Mouse (Mus musculus): ENCODE data around the gene Ccdc157.
A peak's percentile ranks its signal among the peaks of the same experiment; 100 is the strongest.
"Not testable (repeated sequence)": the region's sequence is repeated elsewhere in the genome, so short reads cannot be mapped to it uniquely, and the experiment has no call there.

The Ccdc157 gene

GRCm38 (mm10) chr11:4159808-4160708 is at the start of gene Ccdc157, which contains the start of gene Sf3a1:
Gene Ccdc157 (minus strand): TSS chr11:4160293.
Gene Sf3a1 (plus strand): TSS chr11:4160350.
- DNase-seq (ENCODE audit: low read depth, low spot score), result peak; percentile 86

- DNase-seq (ENCODE audit: low read depth, low spot score), result no peak
Measured at GRCm38 (mm10) chr11:4209556-4209955, 49.5 kb upstream of the Ccdc157 start.

- DNase-seq (ENCODE audit: low read depth, low spot score), result no peak
Measured at GRCm38 (mm10) chr11:4207655-4208054, 47.6 kb upstream of the Ccdc157 start.

GRCm38 (mm10) chr11:4206563-4206962 is 46.5 kb upstream of the Ccdc157 start:
- no peak for DNase-seq (ENCODE audit: low read depth, low spot score)

DNA sequence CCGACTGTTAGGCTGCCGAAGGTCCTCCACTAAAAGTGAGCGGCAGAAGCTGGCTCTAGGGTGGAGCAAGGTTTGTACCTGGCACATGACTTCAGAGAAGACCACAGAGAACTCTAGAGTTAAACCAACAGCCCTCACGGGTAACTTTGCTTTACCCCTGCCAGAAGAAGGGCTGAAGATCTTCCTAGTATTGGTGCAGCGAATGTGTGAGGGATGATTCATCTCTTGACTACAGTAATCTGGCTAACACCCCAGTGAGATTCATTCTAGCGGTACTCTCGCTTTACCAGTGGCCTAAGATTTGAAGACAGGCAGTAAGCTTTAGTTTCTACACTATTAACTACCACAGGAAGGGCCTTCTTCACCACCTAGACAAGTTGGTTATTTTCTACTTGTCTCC is 45.9 kb upstream of the Ccdc157 start:
- no peak for DNase-seq (ENCODE audit: low read depth, low spot score)

DNA sequence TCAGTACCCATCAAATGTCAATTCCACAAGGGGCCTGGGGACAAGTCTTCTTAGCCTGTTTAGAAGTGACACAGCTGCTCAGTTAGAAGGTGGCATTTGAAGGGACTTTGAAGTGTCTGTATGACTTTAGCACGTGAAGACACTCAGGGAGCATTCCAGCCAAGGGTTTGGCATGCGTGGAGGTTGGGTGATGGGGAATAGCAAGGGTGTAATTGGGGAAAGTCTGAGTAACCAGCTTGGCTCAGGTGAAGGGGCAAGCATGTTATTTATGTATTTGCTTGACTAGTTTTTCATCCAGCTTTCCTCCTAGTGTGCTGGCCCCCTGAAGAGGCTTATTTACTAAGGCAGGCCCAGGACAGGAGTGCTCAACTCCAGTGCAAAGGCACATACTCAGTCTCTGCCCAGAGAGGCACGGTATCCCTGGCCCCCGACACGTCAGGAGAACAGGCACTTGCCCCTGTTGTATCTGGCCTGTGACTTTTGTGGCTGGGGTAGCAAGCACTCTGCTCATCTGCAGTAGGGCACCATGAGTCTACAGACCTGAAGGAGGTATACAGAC is 45.1 kb upstream of the Ccdc157 start:
- DNase-seq (ENCODE audit: low read depth, low spot score), result no peak

DNA sequence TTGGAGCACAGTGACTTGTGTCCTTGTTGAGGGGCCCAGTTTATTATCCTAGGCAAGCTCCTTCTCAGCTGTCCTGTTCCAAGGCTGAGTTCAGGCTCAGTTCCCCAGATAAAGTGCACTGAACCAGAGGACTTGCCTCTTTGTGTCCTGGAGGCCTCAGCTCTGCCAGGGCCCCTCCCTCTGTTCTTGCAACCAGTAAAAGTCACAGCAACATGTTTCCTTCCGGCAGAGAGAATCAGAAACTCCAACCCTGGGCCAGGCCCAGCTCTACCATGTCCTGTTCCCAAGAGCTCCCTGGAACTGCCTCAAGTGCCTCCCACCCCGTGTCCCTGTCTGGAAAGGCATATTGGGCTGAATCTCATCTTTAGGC is 43.6 kb upstream of the Ccdc157 start:
- DNase-seq (ENCODE audit: low read depth, low spot score), result no peak

GRCm38 (mm10) chr11:4202995-4203704 is 43.1 kb upstream of the Ccdc157 start:
- no peak for DNase-seq (ENCODE audit: low read depth, low spot score)

GRCm38 (mm10) chr11:4201981-4202700 is 42.0 kb upstream of the Ccdc157 start:
- no peak for DNase-seq (ENCODE audit: low read depth, low spot score)

DNA sequence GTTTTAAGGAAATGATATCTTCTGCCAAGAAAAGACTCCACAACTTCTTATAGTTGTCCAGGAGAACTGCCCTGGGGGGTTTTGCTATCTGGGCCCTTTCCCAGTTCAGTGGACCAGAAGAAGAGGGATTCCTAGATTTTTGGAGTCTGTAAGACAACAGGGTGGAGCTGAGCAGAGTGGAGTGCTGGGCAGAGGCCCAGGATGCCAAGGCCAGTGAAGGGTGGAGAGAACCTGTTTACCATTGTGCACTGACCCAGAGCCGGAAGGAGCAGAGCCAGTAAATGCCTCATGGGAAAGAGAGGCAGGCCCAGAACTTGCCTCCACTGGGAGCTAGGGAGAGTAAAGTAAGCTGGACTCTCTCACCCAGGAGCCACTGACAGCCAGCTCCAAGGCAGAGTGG is 37.6 kb upstream of the Ccdc157 start:
- no peak for DNase-seq (ENCODE audit: low read depth, low spot score)

GRCm38 (mm10) chr11:4196636-4197035 is 36.5 kb upstream of the Ccdc157 start:
- DNase-seq (ENCODE audit: low read depth, low spot score), result no peak

GRCm38 (mm10) chr11:4195597-4196031 is 35.5 kb upstream of the Ccdc157 start:
- no peak for DNase-seq (ENCODE audit: low read depth, low spot score)

DNA sequence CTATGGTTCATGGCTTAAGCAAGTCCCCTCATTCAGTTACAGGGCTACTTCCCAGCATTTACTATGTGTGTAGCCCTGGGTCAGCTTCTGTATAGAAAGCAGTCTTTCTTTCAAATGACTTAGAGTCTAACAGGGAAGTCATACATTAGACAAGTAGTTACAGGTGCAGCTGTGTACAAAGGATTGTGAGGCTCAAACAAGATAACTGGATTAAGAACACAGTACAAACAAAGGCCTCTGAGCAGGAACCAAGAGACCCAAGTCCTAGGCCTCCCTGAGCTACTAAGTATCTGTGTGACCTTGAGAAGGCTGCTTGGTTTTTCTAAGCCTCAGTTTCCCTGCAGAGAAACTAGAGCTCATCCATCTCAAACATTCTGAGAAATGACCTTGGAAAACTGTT is 33.3 kb upstream of the Ccdc157 start:
- no peak for DNase-seq (ENCODE audit: low read depth, low spot score)

DNA sequence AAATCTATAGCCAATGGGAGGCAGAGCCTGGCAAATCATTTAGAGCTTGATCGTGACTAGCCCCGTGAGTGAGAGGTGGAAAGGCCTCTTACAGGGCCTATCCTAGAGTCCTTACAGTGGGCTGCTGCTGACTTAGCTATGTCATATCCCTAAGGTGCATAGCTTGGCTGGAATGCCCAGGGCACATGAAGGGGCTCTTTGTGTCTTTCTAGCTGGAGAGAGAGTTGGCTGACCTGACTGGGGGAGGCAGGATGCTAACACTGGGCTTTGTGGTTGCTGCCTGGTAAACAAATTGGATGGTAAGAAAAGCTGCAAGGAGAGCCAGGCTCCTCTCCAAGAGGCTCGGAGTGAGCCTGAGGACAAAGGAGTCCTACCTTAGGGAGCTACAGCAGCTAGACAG is 32.7 kb upstream of the Ccdc157 start:
- no peak for DNase-seq (ENCODE audit: low read depth, low spot score)

DNA sequence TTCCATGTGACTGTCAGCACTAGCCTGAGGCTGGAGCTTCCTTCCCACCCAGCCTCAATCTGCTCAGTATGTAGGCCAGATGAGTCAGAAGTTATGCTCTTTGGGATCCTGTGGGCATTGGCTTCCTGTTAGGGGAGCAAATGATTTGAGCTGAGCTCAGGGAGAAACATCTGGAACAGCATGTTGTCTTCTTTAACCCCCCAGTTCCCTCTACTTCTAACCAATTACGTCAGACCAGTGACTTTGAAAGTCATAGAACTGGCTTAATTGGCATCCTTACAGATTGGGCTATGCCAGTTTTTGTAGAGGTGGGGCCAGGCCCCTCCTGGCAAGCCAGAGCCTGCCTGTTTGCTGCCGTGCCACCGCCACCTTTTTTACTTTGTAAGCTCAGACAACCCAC is 30.6 kb upstream of the Ccdc157 start:
- DNase-seq (ENCODE audit: low read depth, low spot score), result no peak

GRCm38 (mm10) chr11:4189182-4189581 is 29.1 kb upstream of the Ccdc157 start:
- DNase-seq (ENCODE audit: low read depth, low spot score), result no peak

DNA sequence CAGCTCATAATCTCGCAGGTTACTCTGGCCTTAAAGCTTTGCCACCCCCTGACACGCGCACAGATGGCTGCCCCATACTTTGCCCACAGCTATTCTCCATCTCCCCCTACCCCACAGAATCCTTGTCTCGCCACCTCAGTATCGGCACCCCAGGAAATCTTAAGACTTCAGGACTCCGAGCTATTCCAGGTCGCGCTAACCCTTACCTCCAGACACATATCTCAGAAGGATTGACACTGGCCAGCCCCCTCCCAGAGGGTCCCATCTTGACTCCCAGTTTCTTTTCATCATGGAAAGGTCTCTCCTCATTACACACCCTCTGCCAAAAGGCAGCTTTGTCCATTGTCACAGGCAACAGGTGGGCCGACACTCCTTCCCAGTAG is 27.2 kb upstream of the Ccdc157 start:
- DNase-seq (ENCODE audit: low read depth, low spot score), result no peak

- DNase-seq (ENCODE audit: low read depth, low spot score), result peak; percentile 95
Measured at GRCm38 (mm10) chr11:4186486-4187317, 26.6 kb upstream of the Ccdc157 start, which contains the start of gene Tbc1d10a. Gene Tbc1d10a (plus strand): TSS chr11:4186789.

DNA sequence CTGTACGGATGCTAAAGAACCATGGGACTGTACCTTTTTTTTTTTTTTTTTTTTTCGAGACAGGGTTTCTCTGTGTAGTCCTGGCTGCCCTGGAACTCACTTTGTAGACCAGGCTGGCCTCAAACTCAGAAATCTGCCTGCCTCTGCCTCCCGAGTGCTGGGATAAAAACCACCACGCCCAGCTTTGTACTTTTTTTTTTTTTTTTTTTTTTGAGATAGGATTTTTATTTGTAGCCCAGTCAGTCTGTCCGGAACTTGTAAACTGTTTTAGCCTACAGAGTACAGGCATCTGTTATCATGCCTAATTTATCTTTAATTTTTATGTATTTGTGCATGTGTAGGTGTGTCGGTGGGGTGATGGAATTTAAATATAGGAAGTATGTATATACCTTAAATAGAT is 25.4 kb upstream of the Ccdc157 start:
- not testable (repeated sequence) for DNase-seq (ENCODE audit: low read depth, low spot score)

DNA sequence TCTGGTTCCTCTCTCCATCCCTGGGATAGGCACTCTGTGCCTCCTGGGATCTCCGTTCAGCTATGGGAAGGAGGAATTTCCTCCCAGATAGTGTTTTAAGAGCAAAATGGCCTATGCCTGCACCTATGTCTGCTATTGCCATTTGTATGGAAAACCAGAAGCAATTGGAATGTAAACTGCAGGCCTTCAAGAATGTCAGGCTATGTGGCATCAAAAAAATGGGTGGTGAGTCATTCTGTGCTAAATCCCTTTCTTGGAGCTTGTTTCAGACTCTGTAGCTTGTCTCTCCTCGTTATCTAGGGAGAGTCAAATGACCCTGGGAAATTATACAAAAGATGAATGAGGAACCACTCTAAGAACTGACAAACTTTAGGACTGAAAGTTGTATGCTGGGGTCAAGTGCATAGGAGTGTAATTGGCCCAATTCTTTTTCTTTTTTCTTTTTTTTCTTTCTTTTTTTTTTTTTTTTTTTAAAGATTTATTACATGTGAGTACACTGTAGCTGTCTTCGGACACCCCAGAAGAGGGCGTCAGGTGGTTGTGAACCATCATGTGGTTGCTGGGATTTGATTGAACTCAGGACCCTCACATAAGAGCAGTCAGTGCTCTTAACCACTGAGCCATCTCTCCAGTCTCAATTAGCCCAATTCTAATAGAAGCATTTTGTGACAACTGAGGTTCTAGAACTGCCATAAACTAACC is 24.3 kb upstream of the Ccdc157 start:
- DNase-seq (ENCODE audit: low read depth, low spot score), result no peak
